Mouse (Mus musculus) hindbrain, postnatal 0 days (tissue): ENCODE results near the gene Kcnip1. TPM values are rescaled to one million over a fixed set of nuclear protein-coding genes. Genes with fewer than 3 reads are reported as not detected.

Experiments
- ATAC-seq: fragments of 200-750 bp; cut with Nextera tagmentation; 2 replicates; pipeline ENCODE4 v1.8.0; 2017; ENCODE audit warnings: mild to moderate bottlenecking, moderate TSS enrichment, moderate library complexity
- DNase-seq: peaks from one replicate; pipeline ENCODE4 v3.0.0-alpha.2; 2015; ENCODE audit warnings: low spot score
- H3K27ac ChIP-seq: fragments of 300-500 bp; sonication (generic); 2 replicates; pipeline ENCODE4 v1.5.1; 2014; ENCODE audit warnings: mild to moderate bottlenecking
- H3K27me3 ChIP-seq: fragments of 300-500 bp; sonication (generic); 2 replicates; pipeline ENCODE4 v1.6.1; 2014; ENCODE audit warnings: low read length, mixed read lengths; ENCODE audit not compliant: insufficient read depth
- H3K36me3 ChIP-seq: fragments of 300-500 bp; sonication (generic); 2 replicates; pipeline ENCODE4 v1.6.1; 2014; ENCODE audit warnings: low read length, mixed read lengths; ENCODE audit not compliant: insufficient read depth
- H3K4me1 ChIP-seq: fragments of 300-500 bp; sonication (generic); 2 replicates; pipeline ENCODE4 v1.6.1; 2014; ENCODE audit warnings: antibody characterized with exemption, low read length, mixed read lengths; ENCODE audit not compliant: insufficient read depth
- H3K4me2 ChIP-seq: fragments of 300-500 bp; sonication (generic); 2 replicates; pipeline ENCODE4 v1.6.1; 2014; ENCODE audit warnings: low read depth, mild to moderate bottlenecking, low read length, moderate library complexity, mixed read lengths
- H3K4me3 ChIP-seq: fragments of 300-500 bp; sonication (generic); 2 replicates; pipeline ENCODE4 v1.5.1; 2014; ENCODE audit warnings: low read length
- H3K9ac ChIP-seq: fragments of 300-500 bp; sonication (generic); replicated peaks from 2 replicates; pipeline ENCODE4 v1.6.1; 2014; ENCODE audit warnings: mild to moderate bottlenecking, low read length, moderate library complexity, mixed read lengths
- H3K9me3 ChIP-seq: fragments of 300-500 bp; sonication (generic); 2 replicates; pipeline ENCODE4 v1.6.1; 2016; ENCODE audit warnings: low read length, mixed read lengths
- CTCF ChIP-seq: IDR thresholded peaks from 2 replicates; pipeline ENCODE4 v1.5.1; 2016; ENCODE audit warnings: antibody characterized with exemption, control low read depth, low read depth
- WGBS: fragments of 180-500 bp; shearing (Covaris S2); extraction: QIAGEN DNeasy Blood & Tissue Kit; methylation state at CpG from one replicate; pipeline ENCODE4 v1.1.7; 2014; 5-methylcytosine and 5-hydroxymethylcytosine counted together
- polyA plus RNA-seq: library from polyadenylated mRNA; unstranded; fragments of >200 nt; fragmentation: Nextera tagmentation; extraction: Ambion mirVana; gene quantifications from 2 replicates; pipeline ENCODE4 v1.2.1, GENCODE M21; 2015
- total RNA-seq: library from RNA; depleted of rRNA; stranded (reverse); fragments of >200 nt; gene quantifications from 2 replicates; pipeline ENCODE4 v1.2.3, GENCODE M21; 2014

Gene Kcnip1
- total and polyA plus RNA-seq, 2 experiments from 2014 or later, result 66.8 to 132 TPM

DNA sequence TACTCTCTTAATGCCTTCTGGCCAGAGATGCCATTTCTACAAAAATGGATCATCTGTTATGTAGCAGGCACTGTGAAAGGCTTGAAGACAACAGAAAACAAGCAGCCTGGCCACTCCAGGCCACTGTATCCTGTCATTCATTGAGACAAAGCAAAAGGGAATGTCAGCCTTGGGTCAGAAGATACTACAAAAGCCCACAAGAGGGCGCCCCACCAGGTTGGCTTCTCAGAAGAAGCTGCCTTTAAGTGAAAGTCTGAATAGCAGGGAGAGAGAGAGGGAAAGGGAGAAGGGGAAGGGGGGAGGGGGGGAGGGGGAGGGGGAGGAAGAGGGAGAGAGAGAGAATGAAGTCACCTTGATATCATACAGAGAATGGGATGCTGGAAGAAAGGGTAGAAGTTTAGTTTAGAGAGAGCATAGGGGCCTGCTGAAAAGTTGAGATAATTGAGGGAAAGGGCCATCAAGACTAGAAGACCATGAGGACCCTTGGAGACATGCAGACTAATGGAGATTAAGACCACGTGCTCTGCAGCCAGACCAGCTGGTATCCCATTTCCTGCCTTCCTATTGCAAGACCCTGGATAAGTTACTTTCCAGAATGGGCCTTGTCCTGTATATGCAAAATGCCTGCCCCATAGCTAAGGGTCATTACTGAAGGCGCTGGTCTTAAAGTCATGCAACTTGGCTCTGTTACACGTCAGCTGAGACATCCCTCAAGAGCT lies 48.7 kb downstream of the Kcnip1 start:
- Histone ChIP-seq H3K4me2 (no peak overlapping the region), H3K4me1 (no peaks in the 10 kb centered on the region), H3K9ac (no peak overlapping the region), H3K4me3 (no peak overlapping the region), H3K9me3 (no peaks in the 10 kb centered on the region), H3K27me3 (no peaks in the 10 kb centered on the region), H3K27ac (no peak overlapping the region), H3K36me3 (no peaks in the 10 kb centered on the region)
- DNase-seq (peak; percentile 61), ATAC-seq (no peak)
- peak; percentile 54 for TF ChIP-seq CTCF
- WGBS, result 65% methylated on average over 4 of the region's 4 CpGs

DNA sequence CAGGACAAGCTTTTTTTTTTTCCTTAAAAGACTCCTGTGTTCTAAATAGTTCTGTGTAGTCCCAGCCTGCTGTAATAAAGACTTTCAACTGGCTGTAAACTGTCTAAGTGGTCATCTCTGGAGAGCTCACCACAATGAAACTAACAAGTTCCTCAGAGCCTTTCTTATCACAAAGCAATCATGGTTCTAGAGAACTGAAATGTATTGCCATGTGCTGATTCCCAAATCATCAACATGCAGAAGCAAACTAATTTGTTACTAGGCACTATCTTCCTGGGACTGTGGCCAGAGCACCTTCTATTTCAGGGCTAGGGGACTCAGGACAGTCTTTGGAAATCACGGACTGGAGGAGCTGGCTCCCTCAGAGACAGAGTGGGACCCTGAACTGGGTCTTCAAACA lies 49.4 kb downstream of the Kcnip1 start:
- ATAC-seq (no peak), DNase-seq (no peak)
- 58% methylated on average over 1 of the region's 1 CpGs for WGBS
- H3K27me3 ChIP-seq, result no peaks in the 10 kb centered on the region
- no peak overlapping the region for H3K4me3 ChIP-seq
- no peak overlapping the region for H3K4me2 ChIP-seq
- no peaks in the 10 kb centered on the region for H3K4me1 ChIP-seq
- H3K36me3 ChIP-seq, result no peaks in the 10 kb centered on the region
- H3K9ac ChIP-seq, result no peak overlapping the region
- no peak overlapping the region for H3K27ac ChIP-seq
- H3K9me3 ChIP-seq, result no peaks in the 10 kb centered on the region
- no peak for TF ChIP-seq CTCF

DNA sequence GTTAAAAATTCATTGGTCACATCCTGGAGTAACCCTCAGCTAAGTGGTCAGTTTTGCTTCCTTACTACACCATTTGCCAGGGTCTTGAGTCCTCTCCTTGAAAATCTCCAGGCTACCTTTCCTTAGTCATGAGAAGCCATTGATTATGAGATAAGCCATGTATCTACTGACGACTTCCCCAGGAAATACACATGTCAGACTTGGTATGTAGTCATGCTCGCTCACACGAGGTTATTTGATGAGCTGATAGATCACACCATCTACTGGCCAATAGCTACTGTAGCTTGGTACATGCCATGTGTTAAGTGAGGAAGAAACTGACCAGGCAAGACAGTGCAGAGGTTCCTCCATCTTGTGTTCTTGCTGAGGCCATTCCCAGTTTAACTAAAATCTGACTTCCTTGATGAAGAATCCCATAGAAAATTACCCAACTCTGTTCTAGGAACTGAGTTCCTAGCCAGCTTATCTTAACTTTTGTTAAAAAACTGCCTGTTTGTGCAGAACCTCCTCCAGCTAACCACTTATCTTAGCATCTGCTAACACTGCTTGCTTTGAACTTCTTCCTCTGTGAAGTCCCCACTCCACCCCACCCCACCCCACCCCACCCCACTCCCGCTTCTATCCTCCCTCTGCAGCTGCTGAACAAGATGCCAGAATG lies 53.4 kb downstream of the Kcnip1 start:
- no peak overlapping the region for H3K9ac ChIP-seq
- no peaks in the 10 kb centered on the region for H3K36me3 ChIP-seq
- ATAC-seq (no peak), DNase-seq (no peak)
- no peaks in the 10 kb centered on the region for H3K27me3 ChIP-seq
- no peak overlapping the region for H3K27ac ChIP-seq
- WGBS, result 87% methylated on average over 4 of the region's 4 CpGs
- no peaks in the 10 kb centered on the region for H3K4me1 ChIP-seq
- no peak overlapping the region for H3K4me3 ChIP-seq
- TF ChIP-seq CTCF, result no peak
- no peaks in the 10 kb centered on the region for H3K9me3 ChIP-seq
- no peak overlapping the region for H3K4me2 ChIP-seq

DNA sequence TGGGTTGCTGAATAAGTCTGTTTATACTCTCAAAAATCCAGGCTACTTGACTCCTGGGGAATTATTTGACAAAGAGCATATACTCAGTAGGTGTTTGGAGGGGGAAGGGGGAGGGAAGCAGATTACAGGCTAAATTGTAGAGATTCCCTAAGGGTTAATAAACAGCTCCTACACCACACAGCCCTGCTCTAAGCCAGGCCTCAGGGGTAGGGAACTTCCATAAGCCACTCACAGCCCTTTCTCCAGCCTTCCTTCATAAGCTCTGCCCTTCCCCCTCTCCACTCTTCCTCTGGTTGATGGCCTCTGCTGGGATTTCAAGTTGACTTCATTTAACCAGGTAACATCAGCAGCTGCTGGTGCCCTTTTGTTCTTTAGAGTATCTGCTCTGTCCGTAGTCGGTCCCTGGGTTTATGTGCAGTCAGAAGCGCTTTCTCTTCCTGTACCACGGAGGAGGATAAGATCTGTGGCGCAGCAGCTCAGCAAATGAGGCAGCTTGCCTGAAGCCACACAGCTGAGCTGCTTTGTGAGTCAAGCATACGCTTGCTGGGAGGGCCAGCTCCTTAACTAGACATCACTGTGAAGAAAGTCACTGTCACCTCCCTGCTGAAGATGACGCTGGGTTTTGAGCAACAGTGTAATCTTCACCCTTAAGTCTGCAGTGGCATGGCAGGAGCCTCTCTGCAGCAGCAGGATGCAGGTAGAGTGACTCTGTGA lies 54.2 kb downstream of the Kcnip1 start:
- no peak for ATAC-seq
- no peak for DNase-seq
- TF ChIP-seq CTCF, result no peak

DNA sequence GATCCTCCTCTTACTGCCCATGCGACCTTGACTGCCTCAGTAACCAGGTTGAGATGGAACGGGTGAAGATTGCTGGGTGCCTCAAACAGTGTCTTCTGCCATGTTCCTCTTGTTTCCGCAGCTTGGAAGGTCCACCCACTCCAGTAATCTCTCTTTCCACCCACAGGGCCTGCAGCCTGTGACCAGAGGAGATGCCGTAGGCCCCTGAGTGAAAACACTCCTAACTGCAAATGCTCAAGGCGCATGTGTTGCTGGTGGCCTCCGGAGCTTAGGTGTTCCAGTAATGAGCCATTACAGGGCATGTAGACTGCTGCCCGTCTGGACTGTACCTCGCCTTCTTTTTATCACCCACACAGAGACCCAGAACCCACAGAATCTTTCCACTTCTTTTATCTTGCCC lies 55.3 kb downstream of the Kcnip1 start:
- Histone ChIP-seq H3K9ac (no peak overlapping the region), H3K27me3 (no peaks in the 10 kb centered on the region), H3K36me3 (no peaks in the 10 kb centered on the region), H3K27ac (no peak overlapping the region), H3K4me3 (no peak overlapping the region), H3K4me2 (no peak overlapping the region), H3K4me1 (no peaks in the 10 kb centered on the region), H3K9me3 (no peaks in the 10 kb centered on the region)
- TF ChIP-seq CTCF, result no peak
- DNase-seq (no peak), ATAC-seq (no peak)
- WGBS, result 88% methylated on average over 8 of the region's 8 CpGs

More for the DNA sequence above, 54.2 kb downstream of the Kcnip1 start:
- Histone ChIP-seq H3K27me3 (no peaks in the 10 kb centered on the region), H3K9ac (no peak overlapping the region), H3K9me3 (no peaks in the 10 kb centered on the region), H3K27ac (no peak overlapping the region), H3K36me3 (no peaks in the 10 kb centered on the region), H3K4me2 (no peak overlapping the region), H3K4me1 (no peaks in the 10 kb centered on the region), H3K4me3 (no peak overlapping the region)
- WGBS, result 55% methylated on average over 7 of the region's 7 CpGs

DNA sequence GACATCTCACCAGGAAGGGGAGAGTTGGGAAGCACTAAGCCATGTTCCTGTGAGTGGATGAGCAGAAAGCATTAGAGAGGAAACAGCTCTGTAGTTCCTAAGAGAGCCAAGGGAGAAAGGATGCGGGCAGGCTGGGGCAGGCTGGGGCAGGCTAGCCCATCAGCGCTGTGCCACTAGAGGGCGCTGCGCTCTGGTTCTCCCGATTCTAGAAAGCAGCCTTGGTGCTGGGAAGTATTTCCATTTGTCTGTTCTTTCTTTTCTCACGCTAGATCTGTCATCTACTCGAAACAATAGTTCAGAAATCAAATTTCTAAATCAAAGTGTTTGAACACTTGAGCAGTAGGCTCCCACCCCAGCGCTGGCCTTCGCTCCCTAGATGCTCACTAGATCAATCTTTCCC lies 58.7 kb downstream of the Kcnip1 start:
- Histone ChIP-seq H3K9me3 (no peaks in the 10 kb centered on the region), H3K4me3 (no peak overlapping the region), H3K4me2 (no peak overlapping the region), H3K9ac (no peak overlapping the region), H3K27ac (no peak overlapping the region), H3K4me1 (no peaks in the 10 kb centered on the region), H3K36me3 (no peaks in the 10 kb centered on the region), H3K27me3 (no peaks in the 10 kb centered on the region)
- TF ChIP-seq CTCF, result peak; percentile 42
- 65% methylated on average over 9 of the region's 9 CpGs for WGBS
- DNase-seq (no peak), ATAC-seq (no peak)
